In the genomic region with DNA sequence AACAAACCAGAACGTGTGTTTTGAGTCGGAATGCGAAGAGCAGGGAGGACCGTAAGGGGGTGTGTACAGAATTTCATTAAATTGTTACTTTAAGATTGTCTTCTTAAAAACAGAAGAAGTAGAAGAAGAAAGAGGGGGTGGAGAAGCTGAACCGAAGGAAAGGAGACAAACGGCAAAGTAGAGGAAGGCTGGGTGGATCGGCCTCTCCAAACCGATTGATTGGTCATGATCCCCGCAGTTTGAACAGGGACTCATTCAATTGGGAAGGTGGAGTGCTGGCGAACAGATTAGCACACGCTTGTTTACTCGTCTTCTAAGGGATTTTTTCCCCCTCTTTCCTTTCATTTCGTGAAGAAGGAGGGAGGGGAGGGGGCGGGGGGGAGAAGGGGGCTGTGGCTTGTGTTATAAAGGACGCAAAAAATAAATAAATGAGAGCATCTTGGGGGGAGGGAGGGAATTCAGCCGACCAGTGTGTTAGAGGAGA, we compare ENCODE assay signal across 9 mouse cellular contexts. TPM values are rescaled to one million over a fixed set of nuclear protein-coding genes. Genes with fewer than 3 reads are reported as not detected.
DNase-seq lines count a peak whose midpoint lies in the region; ATAC-seq and TF ChIP-seq lines count a peak whose summit lies in the region.
"Had no signal": no experiment of that assay in that cellular context is flagged by ENCODE, and none has a peak within 500 bp of the region (broad histone marks: within the 10 kb centered on the region; RNA-seq: fewer than 3 reads in every experiment).

Pappa (plus strand) TSS at position 434 of the 484 bp plus-strand sequence.

- no peak for ATAC-seq in forebrain, embryonic 12.5 days (ENCODE audit: low FRiP score)
- no peak for ATAC-seq in liver, embryonic 14.5 days (ENCODE audit: insufficient read depth)
- ATAC-seq in megakaryocyte progenitor cell, adult 5-6 weeks (replicated peaks; ENCODE audit: poor library complexity): no peak

- TF ChIP-seq EP300 in ES-Bruce4 (IDR thresholded peaks at IDR 0.05; ENCODE audit: insufficient read depth, low read depth, low read length): no peak
- TF ChIP-seq EP300 in liver, embryonic 14.5 days (IDR thresholded peaks at IDR 0.05; ENCODE audit: low read depth): no peak

- TF ChIP-seq POLR2A in ES-Bruce4 (IDR thresholded peaks at IDR 0.05; ENCODE audit: insufficient read depth, low read length): no peak

- H3K9me3 ChIP-seq in ES-Bruce4 (replicated peaks; ENCODE audit: control insufficient read depth, insufficient read depth, low read length, poor library complexity, severe bottlenecking): no peaks in the 10 kb centered on the region
- H3K9me3 ChIP-seq in forebrain, embryonic 12.5 days: no peaks in the 10 kb centered on the region
- no peaks in the 10 kb centered on the region for H3K9me3 ChIP-seq in liver, embryonic 14.5 days (ENCODE audit: control insufficient read depth, low read length)

- H3K27me3 ChIP-seq in ES-Bruce4 (ENCODE audit: control insufficient read depth, insufficient read depth, low read length, poor library complexity, severe bottlenecking): peaks cover 30% of the 10 kb centered on the region
- peaks cover 22% of the 10 kb centered on the region for H3K27me3 ChIP-seq in forebrain, embryonic 12.5 days
- H3K27me3 ChIP-seq in liver, embryonic 14.5 days (ENCODE audit: control insufficient read depth, insufficient read depth, low read length): peaks cover 28% of the 10 kb centered on the region
- H3K27me3 ChIP-seq: CH12.LX had no signal

- peak within 1 kb of the TSS; percentile 94 for H3K4me2 ChIP-seq in forebrain, embryonic 12.5 days
- H3K4me2 ChIP-seq in liver, embryonic 14.5 days (ENCODE audit: low read depth): peak within 1 kb of the TSS; percentile 52

- intact Hi-C loops in gastrocnemius, adult 2 months (cut with DNase I): loop anchor here (5.0 kb wide), 1 partner anchor 374 kb away; no protein-coding TSS in a partner anchor
- intact Hi-C loops in gastrocnemius, postnatal 36 days (cut with DNase I): loop anchor here (5.0 kb wide), 1 partner anchor 374 kb away; no protein-coding TSS in a partner anchor

- under 1% methylated on average over 16 of the region's 16 CpGs for WGBS in forebrain, embryonic 12.5 days
- 2% methylated on average over 16 of the region's 16 CpGs for WGBS in liver, embryonic 14.5 days (ENCODE audit: insufficient replicate concordance)

- no peaks in the 10 kb centered on the region for H3K4me1 ChIP-seq in ES-Bruce4 (ENCODE audit: control insufficient read depth, insufficient read depth, low read length)
- peaks cover 26% of the 10 kb centered on the region for H3K4me1 ChIP-seq in forebrain, embryonic 12.5 days
- H3K4me1 ChIP-seq in liver, embryonic 14.5 days (replicated peaks; ENCODE audit: control insufficient read depth in 2 of 2, insufficient read depth in 2 of 2, low read length in 1 of 2): no peaks in the 10 kb centered on the region

- no peak for DNase-seq in gastrocnemius, adult 2 months
- DNase-seq in gastrocnemius, postnatal 36 days: no peak
- no peak for DNase-seq in liver, embryonic 14.5 days (ENCODE audit: low read depth in 3 of 3, low spot score in 3 of 3)
- no peak for DNase-seq in right cerebral cortex, postnatal 14 days
- DNase-seq in frontal cortex, postnatal 25 days (ENCODE audit: low spot score in 2 of 2): no peak

- peak within 1 kb of the TSS; percentile 81 for H3K9ac ChIP-seq in ES-Bruce4 (ENCODE audit: low read depth, poor library complexity, severe bottlenecking)
- H3K9ac ChIP-seq in forebrain, embryonic 12.5 days: peak within 1 kb of the TSS; percentile 74
- H3K9ac ChIP-seq in liver, embryonic 14.5 days (replicated peaks): no peak within 1 kb of the TSS

- H3K4me3 ChIP-seq in gastrocnemius, adult 2 months: peak within 1 kb of the TSS; percentile 74
- peak within 1 kb of the TSS; percentile 51 for H3K4me3 ChIP-seq in ES-Bruce4 (ENCODE audit: low read depth, low read length)
- peak within 1 kb of the TSS; percentile 64 for H3K4me3 ChIP-seq in forebrain, embryonic 12.5 days (replicated peaks)
- H3K4me3 ChIP-seq in liver, embryonic 14.5 days (ENCODE audit: insufficient read depth in 1 of 2, low read depth in 2 of 2, low read length in 2 of 2): peak within 1 kb of the TSS; percentile 21 to 40; a peak in 3 of 4 replicates

- peak within 1 kb of the TSS; percentile 72 for H3K27ac ChIP-seq in gastrocnemius, adult 2 months
- H3K27ac ChIP-seq in ES-Bruce4 (ENCODE audit: insufficient read depth, low read length): no peak within 1 kb of the TSS
- no peak within 1 kb of the TSS for H3K27ac ChIP-seq in forebrain, embryonic 12.5 days
- no peak within 1 kb of the TSS for H3K27ac ChIP-seq in liver, embryonic 14.5 days

- no peak for TF ChIP-seq CTCF in gastrocnemius, adult 2 months (IDR thresholded peaks at IDR 0.05)
- no peak for TF ChIP-seq CTCF in ES-Bruce4 (IDR thresholded peaks at IDR 0.05; ENCODE audit: low read depth, low read length)
- no peak for TF ChIP-seq CTCF in liver, embryonic 14.5 days (IDR thresholded peaks at IDR 0.05; ENCODE audit: low read depth)

- H3K36me3 ChIP-seq in ES-Bruce4 (ENCODE audit: control insufficient read depth, insufficient read depth, low read length, poor library complexity, severe bottlenecking): no peaks in the 10 kb centered on the region
- H3K36me3 ChIP-seq in forebrain, embryonic 12.5 days (replicated peaks): no peaks in the 10 kb centered on the region
- H3K36me3 ChIP-seq in liver, embryonic 14.5 days (replicated peaks; ENCODE audit: control insufficient read depth, insufficient read depth, low read depth): no peaks in the 10 kb centered on the region

RNA-seq across cellular contexts. Expression of gene Pappa, which starts in this region (rescaled TPM):
- under 1 TPM; 0.36 to 0.61 TPM for total RNA-seq in gastrocnemius, adult 2 months (2021)
- under 1 TPM; 0.39 to 0.41 TPM for total RNA-seq in gastrocnemius, postnatal 36 days (2021)
- 1.1 and 1.6 TPM in 2 replicates for polyA plus RNA-seq in ES-Bruce4 (2011; ENCODE audit: insufficient read depth, insufficient read length, low read depth, missing spikeins)
- polyA plus RNA-seq in forebrain, embryonic 12.5 days (2016; fragmentation: Nextera tagmentation; extraction: Ambion mirVana): 2.4 and 2.5 TPM in 2 replicates
- 0.01 TPM in 2 replicates for polyA plus RNA-seq in liver, embryonic 14.5 days (2012; rRNA removed)
- 0.01 and 0.03 TPM in 2 replicates for polyA plus RNA-seq in liver, embryonic 14.5 days (2014; fragmentation: Nextera tagmentation; extraction: Ambion mirVana)
- total RNA-seq in megakaryocyte progenitor cell, adult 5-6 weeks (2015): not detected in 2 replicates
- total RNA-seq in megakaryocyte progenitor cell, adult 5-6 weeks (2017): not detected in 2 replicates
- total RNA-seq: CH12.LX had no signal
